Comparison of ENCODE assay signal across 12 mouse cellular contexts in the genomic region with DNA sequence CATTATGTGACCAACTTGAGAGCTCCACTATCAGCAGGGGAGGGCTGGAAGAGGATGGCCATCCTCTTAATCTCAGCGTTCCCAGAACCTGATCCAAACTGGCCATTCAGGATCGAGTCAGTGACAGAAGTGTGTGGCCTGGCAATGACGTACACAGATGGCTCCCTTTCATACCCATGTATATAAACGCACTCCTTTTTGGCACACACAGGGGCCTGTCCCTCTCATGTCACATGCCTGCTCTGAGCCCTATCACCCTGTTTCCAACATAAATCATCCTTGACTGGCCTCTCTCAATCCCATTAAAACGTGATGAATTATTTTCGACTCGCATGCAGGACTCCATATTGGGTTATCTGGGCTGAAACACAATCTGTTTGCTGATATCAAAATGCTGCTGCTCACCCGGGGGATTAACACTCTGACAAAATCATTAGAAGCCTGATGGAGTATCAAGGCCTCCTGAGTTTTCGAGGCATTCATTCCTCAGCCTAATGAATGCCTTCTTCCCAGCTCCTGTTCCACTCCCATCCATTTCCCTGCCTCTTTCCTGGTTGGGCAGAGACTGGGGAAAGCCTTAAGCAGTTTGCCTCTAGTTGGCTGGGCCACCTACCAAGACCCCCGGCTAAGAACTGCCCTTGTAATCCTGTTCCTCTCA.
"Had no signal": no experiment of that assay in that cellular context is flagged by ENCODE, and none has a peak within 500 bp of the region (broad histone marks: within the 10 kb centered on the region; RNA-seq: fewer than 3 reads in every experiment).

No protein-coding gene starts in this region.

- H3K27ac ChIP-seq: limb, embryonic 13.5 days; liver, embryonic 14.5 days; midbrain, embryonic 12.5 days; stomach, embryonic 15.5 days had no signal

- H3K4me1 ChIP-seq: stomach, embryonic 15.5 days had no signal

- H3K9ac ChIP-seq: limb, embryonic 13.5 days; liver, embryonic 14.5 days; midbrain, embryonic 12.5 days; stomach, embryonic 15.5 days had no signal

- DNase-seq: kidney, adult 18-20 months; kidney, postnatal 25 days; layer of hippocampus, adult 9-11 months; lung, adult 18-20 months; right cerebral cortex, postnatal 4 days; spleen, adult 18-20 months; thymus, adult 2 months; thymus, postnatal 36 days had no signal

- H3K36me3 ChIP-seq: limb, embryonic 13.5 days; midbrain, embryonic 12.5 days; stomach, embryonic 15.5 days had no signal

- H3K4me3 ChIP-seq: limb, embryonic 13.5 days; midbrain, embryonic 12.5 days; stomach, embryonic 15.5 days had no signal

- H3K9me3 ChIP-seq: limb, embryonic 13.5 days; midbrain, embryonic 12.5 days; stomach, embryonic 15.5 days had no signal

- H3K27me3 ChIP-seq: stomach, embryonic 15.5 days had no signal

- H3K4me2 ChIP-seq: limb, embryonic 13.5 days; midbrain, embryonic 12.5 days; stomach, embryonic 15.5 days had no signal
